Mouse (Mus musculus) small intestine, adult 2 months (tissue): ENCODE measurements around the gene Rps15. TPM values are rescaled to one million over a fixed set of nuclear protein-coding genes. Genes with fewer than 3 reads are reported as not detected.

Source experiments
- H3K27ac ChIP-seq: fragments of 200-500 bp; 2 replicates; pipeline ENCODE4 v1.5.1; 2012; ENCODE audit warnings: low read depth, low read length, control low read depth, inconsistent platforms; ENCODE audit not compliant: insufficient read depth
- H3K27me3 ChIP-seq: fragments of 200-500 bp; 2 replicates; pipeline ENCODE4 v1.6.1; 2012; ENCODE audit warnings: mild to moderate bottlenecking, moderate library complexity, low read length, inconsistent platforms; ENCODE audit not compliant: control insufficient read depth, insufficient read depth
- H3K36me3 ChIP-seq: fragments of 200-500 bp; 2 replicates; pipeline ENCODE4 v1.6.1; 2012; ENCODE audit warnings: mild to moderate bottlenecking, low read length, control low read depth, inconsistent platforms; ENCODE audit not compliant: control insufficient read depth, insufficient read depth
- H3K4me1 ChIP-seq: fragments of 200-500 bp; 2 replicates; pipeline ENCODE4 v1.6.1; 2012; ENCODE audit warnings: low read length, inconsistent platforms, mixed read lengths; ENCODE audit not compliant: control insufficient read depth, insufficient read depth, insufficient read length
- H3K4me3 ChIP-seq: fragments of 200-500 bp; 2 replicates; pipeline ENCODE4 v1.5.1; 2012; ENCODE audit warnings: low read depth, mild to moderate bottlenecking, control low read depth, inconsistent platforms, low read length, moderate library complexity
- CTCF ChIP-seq: fragments of 200-500 bp; IDR thresholded peaks from 2 replicates; pipeline ENCODE4 v1.5.1; 2012; ENCODE audit warnings: low read depth, mild to moderate bottlenecking, control low read depth, inconsistent platforms, low read length, moderate library complexity, mixed read lengths; ENCODE audit not compliant: insufficient replicate concordance, insufficient read length; ENCODE audit errors: extremely low read depth
- POLR2A ChIP-seq: fragments of 200-500 bp; IDR thresholded peaks from 2 replicates; pipeline ENCODE4 v1.6.1; 2012; ENCODE audit warnings: low read depth, mild to moderate bottlenecking, control low read depth, inconsistent platforms, low read length, moderate library complexity
- WGBS: fragments of 180-500 bp; shearing (Covaris S2); methylation state at CpG from one replicate; pipeline ENCODE4 v1.1.7; 2018; 5-methylcytosine and 5-hydroxymethylcytosine counted together
- polyA plus RNA-seq: library from polyadenylated mRNA; depleted of rRNA; stranded (reverse); fragments of >200 nt; gene quantifications from 2 replicates; pipeline ENCODE4 v1.2.3, GENCODE M21; 2012

Gene Rps15
- polyA plus RNA-seq, 1 experiment = 887 TPM

- Histone ChIP-seq H3K4me1 (peaks cover 23% of the 10 kb centered on the region), H3K36me3 (peaks cover 5% of the 10 kb centered on the region), H3K4me3 (peak overlapping the region; percentile 66; the same call in 1 of the 2 replicates), H3K27ac (0 out of 2 replicates have a peak overlapping the region, but pooled peaks have one; percentile 1), H3K27me3 (no peaks in the 10 kb centered on the region)
- TF ChIP-seq CTCF = no peak
- TF ChIP-seq POLR2A = no peak
- 47% methylated on average over 12 of the region's 12 CpGs for WGBS
Observed at GRCm38 (mm10) chr10:80262169-80262568, 30.1 kb upstream of the Rps15 start.

GRCm38 (mm10) chr10:80262776-80263365 lies 29.4 kb upstream of the Rps15 start:
- Histone ChIP-seq H3K27ac (no peak overlapping the region), H3K36me3 (peaks cover 8% of the 10 kb centered on the region; the same call in 1 of the 2 replicates), H3K27me3 (no peaks in the 10 kb centered on the region), H3K4me1 (peaks cover 28% of the 10 kb centered on the region), H3K4me3 (no peak overlapping the region)
- TF ChIP-seq CTCF (no peak), POLR2A (no peak)
- WGBS = 90% methylated on average over 10 of the region's 10 CpGs

- Histone ChIP-seq H3K36me3 (peaks cover 5% of the 10 kb centered on the region; the same call in 1 of the 2 replicates), H3K27ac (peak overlapping the region; percentile 75), H3K4me1 (peaks cover 32% of the 10 kb centered on the region), H3K27me3 (no peaks in the 10 kb centered on the region), H3K4me3 (peak overlapping the region; percentile 93)
- TF ChIP-seq CTCF = no peak
- TF ChIP-seq POLR2A = peak; percentile 63; the same call in 1 of the 2 replicates
- under 1% methylated on average over 81 of the region's 81 CpGs for WGBS
Observed at GRCm38 (mm10) chr10:80264341-80265148, 27.7 kb upstream of the Rps15 start.

- peaks cover 30% of the 10 kb centered on the region; the same call in 1 of the 2 replicates for H3K4me1 ChIP-seq
- H3K27ac ChIP-seq = peak overlapping the region; percentile 75
- under 1% methylated on average over 18 of the region's 18 CpGs for WGBS
- H3K4me3 ChIP-seq = peak overlapping the region; percentile 93
- TF ChIP-seq POLR2A (no peak), CTCF (no peak)
- no peaks in the 10 kb centered on the region for H3K27me3 ChIP-seq
- peaks cover 5% of the 10 kb centered on the region; the same call in 1 of the 2 replicates for H3K36me3 ChIP-seq
Observed at GRCm38 (mm10) chr10:80265149-80265486, 27.1 kb upstream of the Rps15 start.

- Histone ChIP-seq H3K27ac (peak overlapping the region; percentile 88), H3K4me1 (peaks cover 46% of the 10 kb centered on the region), H3K36me3 (peaks cover 18% of the 10 kb centered on the region), H3K27me3 (no peaks in the 10 kb centered on the region), H3K4me3 (no peak overlapping the region)
- TF ChIP-seq CTCF (no peak), POLR2A (no peak)
- WGBS = 54% methylated on average over 2 of the region's 2 CpGs
Observed at GRCm38 (mm10) chr10:80270099-80270498, 22.2 kb upstream of the Rps15 start.

- H3K4me3 ChIP-seq = no peak overlapping the region
- H3K36me3 ChIP-seq = peaks cover 20% of the 10 kb centered on the region
- H3K27me3 ChIP-seq = no peaks in the 10 kb centered on the region
- TF ChIP-seq POLR2A (no peak), CTCF (no peak)
- 12% methylated on average over 6 of the region's 6 CpGs for WGBS
- H3K4me1 ChIP-seq = peaks cover 45% of the 10 kb centered on the region
- peak overlapping the region; percentile 88 for H3K27ac ChIP-seq
Observed at GRCm38 (mm10) chr10:80270734-80271181, 21.5 kb upstream of the Rps15 start.
